In the genomic region with DNA sequence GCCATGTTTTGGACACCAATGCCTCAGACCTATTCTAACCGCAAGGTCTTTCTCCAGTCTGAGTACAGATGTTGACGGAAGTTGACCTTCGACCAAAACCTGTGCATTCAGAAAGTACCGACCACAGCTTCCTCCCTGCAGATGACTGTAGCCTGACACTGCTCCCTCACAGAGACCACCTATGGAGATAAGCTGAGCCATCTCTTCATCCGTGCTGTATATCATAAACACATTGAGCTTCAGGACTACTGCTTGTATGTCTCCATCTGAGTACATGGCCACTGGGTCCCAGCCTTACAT, we compare ENCODE assay signal across 15 mouse cellular contexts. TPM values are rescaled to one million over a fixed set of nuclear protein-coding genes. Genes with fewer than 3 reads are reported as not detected.
DNase-seq lines count a peak whose midpoint lies in the region; ATAC-seq and TF ChIP-seq lines count a peak whose summit lies in the region.
"Had no signal": no experiment of that assay in that cellular context is flagged by ENCODE, and none has a peak within 500 bp of the region (broad histone marks: within the 10 kb centered on the region; RNA-seq: fewer than 3 reads in every experiment).

No protein-coding gene starts in this region.

- no peak overlapping the region for H3K4me2 ChIP-seq in CH12.LX (ENCODE audit: insufficient read depth, low read depth, poor library complexity, severe bottlenecking)
- H3K4me2 ChIP-seq: embryonic facial prominence, embryonic 15.5 days; midbrain, embryonic 12.5 days had no signal

- peak; percentile 29 for ATAC-seq in megakaryocyte, adult 5-6 weeks (ENCODE audit: poor library complexity, severe bottlenecking)
- ATAC-seq in megakaryocyte progenitor cell, adult 5-6 weeks (replicated peaks; ENCODE audit: poor library complexity): no peak

- no peaks in the 10 kb centered on the region for H3K27me3 ChIP-seq in CH12.LX (replicated peaks)
- H3K27me3 ChIP-seq: embryonic facial prominence, embryonic 15.5 days; midbrain, embryonic 12.5 days had no signal

- no peaks in the 10 kb centered on the region for H3K9me3 ChIP-seq in CH12.LX (replicated peaks; ENCODE audit: low read length)
- H3K9me3 ChIP-seq: embryonic facial prominence, embryonic 15.5 days; midbrain, embryonic 12.5 days had no signal

- peak; percentile 46; the same call in 1 of the 2 replicates for TF ChIP-seq EP300 in CH12.LX (IDR thresholded peaks at IDR 0.05; ENCODE audit: low read length)

- peaks cover 50 to 85% of the 10 kb centered on the region in 2 experiments for H3K4me1 ChIP-seq in CH12.LX (ENCODE audit: control insufficient read depth in 1 of 2, insufficient read depth in 2 of 2)
- H3K4me1 ChIP-seq: midbrain, embryonic 12.5 days had no signal

- peak overlapping the region; percentile 64 for H3K27ac ChIP-seq in CH12.LX (ENCODE audit: insufficient read depth, low read depth)
- H3K27ac ChIP-seq: embryonic facial prominence, embryonic 15.5 days; liver, embryonic 14.5 days; midbrain, embryonic 12.5 days had no signal

- peak; percentile 55 for DNase-seq in lung, postnatal 36 days
- no peak for DNase-seq in lung, postnatal 10 days
- DNase-seq in CH12.LX (ENCODE audit: extremely low read depth): peak; percentile 67
- DNase-seq in thymus, postnatal 14 days: peak; percentile 59
- no peak for DNase-seq in left cerebral cortex, adult 18-20 months (ENCODE audit: low spot score in 2 of 2)
- DNase-seq in layer of hippocampus, adult 9-11 months: no peak
- DNase-seq: adrenal gland, adult 8-10 months; cerebellum, adult 9-10 months; gastrocnemius, postnatal 10 days; retina, postnatal 1 day had no signal

- TF ChIP-seq CTCF in CH12.LX (conservative IDR thresholded peaks at IDR 0.05 in 1 of 2, IDR thresholded peaks at IDR 0.05 in 1 of 2; ENCODE audit: low read depth in 2 of 2, low read length in 2 of 2): no peak

- TF ChIP-seq POLR2A in CH12.LX (IDR thresholded peaks at IDR 0.05; ENCODE audit: low read depth, low read length): no peak

- no peak overlapping the region for H3K9ac ChIP-seq in CH12.LX (ENCODE audit: insufficient read depth, low read depth)
- H3K9ac ChIP-seq: embryonic facial prominence, embryonic 15.5 days; liver, embryonic 14.5 days; midbrain, embryonic 12.5 days had no signal

- H3K36me3 ChIP-seq in CH12.LX (replicated peaks in 1 of 2; ENCODE audit: control insufficient read depth in 1 of 2, insufficient read depth in 1 of 2, low read length in 1 of 2): peaks cover 0 to 4% of the 10 kb centered on the region in 2 experiments
- H3K36me3 ChIP-seq: embryonic facial prominence, embryonic 15.5 days; midbrain, embryonic 12.5 days had no signal

- H3K4me3 ChIP-seq in CH12.LX (replicated peaks in 1 of 3; ENCODE audit: low read depth in 2 of 3, low read length in 2 of 3, poor library complexity in 1 of 3): no peak overlapping the region
- H3K4me3 ChIP-seq: embryonic facial prominence, embryonic 15.5 days; midbrain, embryonic 12.5 days had no signal

- no peak for TF ChIP-seq RAD21 in CH12.LX (IDR thresholded peaks at IDR 0.05; ENCODE audit: low read depth, low read length)

- in situ Hi-C loops in CH12.LX (cut with MboI; ENCODE audit: low pct_ligation_motif_present, low pct_unique_long_range_greater_than_20kb, low sequenced_read_pairs): no loop called here

- no peaks in the 10 kb centered on the region for H3K79me2 ChIP-seq in CH12.LX (replicated peaks; ENCODE audit: control insufficient read depth, extremely low read depth, insufficient read depth, poor library complexity, severe bottlenecking)

- dilution Hi-C loops in CH12.LX (cut with MboI; ENCODE audit: extremely low pct_ligation_motif_present, extremely low pct_unique_long_range_greater_than_20kb, low sequenced_read_pairs): no loop called here

TF ChIP-seq in CH12.LX, 34 proteins besides CTCF, POLR2A, EP300 and RAD21:
- TF ChIP-seq UBTF (IDR thresholded peaks at IDR 0.05; ENCODE audit: low read depth, low read length): no peak
- TF ChIP-seq ELF1 (IDR thresholded peaks at IDR 0.05; ENCODE audit: low read depth, low read length): 0 out of 2 replicates have a peak, but pooled peaks have one; percentile 34
- TF ChIP-seq USF2 (conservative IDR thresholded peaks at IDR 0.05; ENCODE audit: low read depth, low read length): no peak
- no peak for TF ChIP-seq MAFK (IDR thresholded peaks at IDR 0.05; ENCODE audit: insufficient replicate concordance, low read length)
- TF ChIP-seq CHD1 (IDR thresholded peaks at IDR 0.05; ENCODE audit: low read depth, low read length): no peak
- no peak for TF ChIP-seq MAZ (IDR thresholded peaks at IDR 0.05; ENCODE audit: low read depth, low read length)
- no peak for TF ChIP-seq IRF4 (IDR thresholded peaks at IDR 0.05; ENCODE audit: low read depth, low read length)
- TF ChIP-seq ETS1 (conservative IDR thresholded peaks at IDR 0.05; ENCODE audit: low read depth, low read length): peak; percentile 61
- no peak for TF ChIP-seq GABPA (IDR thresholded peaks at IDR 0.05; ENCODE audit: insufficient replicate concordance, low read depth, low read length)
- no peak for TF ChIP-seq JUND (conservative IDR thresholded peaks at IDR 0.05; ENCODE audit: low read depth, low read length)
- TF ChIP-seq RCOR1 (conservative IDR thresholded peaks at IDR 0.05; ENCODE audit: low read depth, low read length): no peak
- TF ChIP-seq TCF12 (IDR thresholded peaks at IDR 0.05; ENCODE audit: low read depth, low read length): no peak
TF ChIP-seq in CH12.LX: peak in this region for 2.

RNA-seq across cellular contexts. Expression of a gene that starts 38.5 kb away (rescaled TPM):
- total RNA-seq in CH12.LX (2012; rRNA removed) (17.1 TPM in 2 replicates), CH12.LX (2014; rRNA removed) (16.3 and 17.0 TPM in 2 replicates)
- 26.3 and 29.7 TPM in 2 replicates for polyA plus RNA-seq in CH12.LX (2012; ENCODE audit: insufficient read length, low read depth)
- total RNA-seq in megakaryocyte, adult 5-6 weeks (2015): 51.4 and 51.8 TPM in 2 replicates
- 36.6 and 37.1 TPM in 2 replicates for total RNA-seq in megakaryocyte, adult 5-6 weeks (2017)
- total RNA-seq in megakaryocyte progenitor cell, adult 5-6 weeks (2015): 50.4 and 52.7 TPM in 2 replicates
- total RNA-seq in megakaryocyte progenitor cell, adult 5-6 weeks (2017): 31.3 and 35.4 TPM in 2 replicates
- 10 to 100 TPM; 15.5 to 16.7 TPM for total RNA-seq in left cerebral cortex, adult 18-20 months (2021)

Comparison
In these comparisons a context has a peak if more than half of its experiments do, and no peak if none do; other contexts are left out.
1. DNase-seq: peak in lung, postnatal 36 days (single experiment), CH12.LX (single experiment) and thymus, postnatal 14 days (single experiment); none in lung, postnatal 10 days (single experiment), left cerebral cortex, adult 18-20 months (0 of 2) and layer of hippocampus, adult 9-11 months (single experiment).